Mouse (Mus musculus): ENCODE results near the gene Vmn2r104. TPM values are rescaled to one million over a fixed set of nuclear protein-coding genes. Genes with fewer than 3 reads are reported as not detected.

The Vmn2r104 gene
- total RNA-seq (2021) = not detected
- long read RNA-seq = 0 reads

- DNase-seq (ENCODE audit: low spot score in 2 of 2) = no peak
Measured at GRCm38 (mm10) chr17:20048236-20048635, at the start of gene Vmn2r104. Gene Vmn2r104 (minus strand): TSS chr17:20048336.

- DNase-seq (ENCODE audit: low spot score in 2 of 2) = no peak
Measured at GRCm38 (mm10) chr17:20074090-20074489, 26.0 kb upstream of the Vmn2r104 start.

GRCm38 (mm10) chr17:20071656-20072396 lies 23.7 kb upstream of the Vmn2r104 start:
- DNase-seq (ENCODE audit: low spot score in 2 of 2) = no peak

Other genes with a start within 250 kb of the Vmn2r104 start
- not detected for gene Fpr-rs7, start 65.9 kb upstream of the Vmn2r104 start, total RNA-seq (2021)
- not detected for gene Fpr-rs6, start 134.8 kb upstream of the Vmn2r104 start, total RNA-seq (2021)
- not detected for gene Vmn2r105, start 186.7 kb upstream of the Vmn2r104 start, total RNA-seq (2021)
- gene Vmn2r106, start 237.2 kb upstream of the Vmn2r104 start, total RNA-seq (2021) = not detected